Mouse (Mus musculus): Measurements from ENCODE around the gene Muc3. TPM values are rescaled to one million over a fixed set of nuclear protein-coding genes. Genes with fewer than 3 reads are reported as not detected.
A peak's percentile ranks its signal among the peaks of the same experiment; 100 is the strongest.

Muc3 gene
- polyA plus RNA-seq, 1 experiment from 2014 or later = not detected

GRCm38 (mm10) chr5:137103969-137104368, 45.2 kb downstream of the Muc3 start:
- no peak overlapping the region for H3K27ac ChIP-seq (replicated peaks)
- no peaks in the 10 kb centered on the region for H3K27me3 ChIP-seq (ENCODE audit: low read depth, poor library complexity, severe bottlenecking)
- H3K9me3 ChIP-seq (replicated peaks) = no peaks in the 10 kb centered on the region
- no peak for DNase-seq (ENCODE audit: low spot score)
- peaks cover 7% of the 10 kb centered on the region for H3K4me1 ChIP-seq
- no peak overlapping the region for H3K4me3 ChIP-seq
- 87% methylated on average over 2 of the region's 2 CpGs for WGBS
- H3K36me3 ChIP-seq = no peaks in the 10 kb centered on the region

- DNase-seq (ENCODE audit: low spot score) = no peak
- Histone ChIP-seq H3K9me3 (replicated peaks) (no peaks in the 10 kb centered on the region), H3K4me1 (peaks cover 7% of the 10 kb centered on the region), H3K27ac (replicated peaks) (peak overlapping the region; percentile 7; the same call in 1 of the 2 replicates), H3K27me3 (ENCODE audit: low read depth, poor library complexity, severe bottlenecking) (no peaks in the 10 kb centered on the region), H3K4me3 (no peak overlapping the region), H3K36me3 (no peaks in the 10 kb centered on the region)
- WGBS = 74% methylated on average over 28 of the region's 28 CpGs
These were observed 46.3 kb downstream of the Muc3 start for GRCm38 (mm10) chr5:137102575-137103522.

GRCm38 (mm10) chr5:137102078-137102477, 47.0 kb downstream of the Muc3 start:
- Histone ChIP-seq H3K4me1 (peaks cover 7% of the 10 kb centered on the region), H3K27me3 (ENCODE audit: low read depth, poor library complexity, severe bottlenecking) (no peaks in the 10 kb centered on the region), H3K4me3 (no peak overlapping the region), H3K9me3 (replicated peaks) (no peaks in the 10 kb centered on the region), H3K27ac (replicated peaks) (0 out of 2 replicates have a peak overlapping the region, but pooled peaks have one; percentile 7), H3K36me3 (no peaks in the 10 kb centered on the region)
- no peak for DNase-seq (ENCODE audit: low spot score)
- 81% methylated on average over 10 of the region's 10 CpGs for WGBS

DNA sequence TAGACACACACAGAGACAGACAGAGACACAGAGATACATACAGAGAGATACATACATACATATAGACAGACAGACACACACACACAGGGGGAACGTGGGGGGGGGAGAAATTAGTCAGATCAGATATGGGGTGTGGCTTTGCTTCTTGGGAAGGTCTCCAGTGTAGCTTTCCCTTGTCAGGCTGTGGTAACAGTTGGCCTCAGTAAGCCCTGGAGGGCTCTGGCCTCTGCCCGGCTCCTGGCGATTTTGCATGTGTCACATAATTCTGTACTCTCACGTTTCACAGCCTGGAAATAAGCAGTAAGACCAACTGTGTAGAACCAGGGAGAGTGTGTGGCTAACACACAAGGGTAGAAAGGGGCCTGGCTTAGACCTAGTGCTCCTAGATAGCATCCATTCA, 48.5 kb downstream of the Muc3 start:
- H3K9me3 ChIP-seq (replicated peaks) = no peaks in the 10 kb centered on the region
- no peak overlapping the region for H3K27ac ChIP-seq (replicated peaks)
- peaks cover 7% of the 10 kb centered on the region for H3K4me1 ChIP-seq
- H3K27me3 ChIP-seq (ENCODE audit: low read depth, poor library complexity, severe bottlenecking) = no peaks in the 10 kb centered on the region
- no peaks in the 10 kb centered on the region for H3K36me3 ChIP-seq
- no peak overlapping the region for H3K4me3 ChIP-seq
- DNase-seq (ENCODE audit: low spot score) = no peak
- 67% methylated on average over 4 of the region's 4 CpGs for WGBS

DNA sequence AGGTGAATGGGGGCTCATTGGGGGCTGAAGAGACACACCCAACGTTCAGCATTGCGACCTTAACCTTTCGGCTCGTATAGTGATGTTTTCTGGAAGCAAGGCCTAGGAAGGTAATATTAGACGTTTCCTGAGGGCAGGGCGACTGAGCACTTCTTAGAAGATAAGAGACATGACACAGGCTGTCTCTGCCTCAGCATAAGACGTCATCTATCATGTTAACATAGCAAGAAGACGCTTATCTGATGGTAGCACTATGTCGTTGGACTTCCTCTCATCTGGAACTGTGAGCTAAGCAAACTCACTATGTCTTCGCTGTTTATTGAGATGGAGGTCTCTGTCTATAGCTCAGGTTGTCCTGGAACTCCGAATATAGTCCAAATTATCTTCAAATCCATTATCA, 50.7 kb downstream of the Muc3 start:
- WGBS = 78% methylated on average over 11 of the region's 11 CpGs
- H3K27ac ChIP-seq (replicated peaks) = no peak overlapping the region

DNA sequence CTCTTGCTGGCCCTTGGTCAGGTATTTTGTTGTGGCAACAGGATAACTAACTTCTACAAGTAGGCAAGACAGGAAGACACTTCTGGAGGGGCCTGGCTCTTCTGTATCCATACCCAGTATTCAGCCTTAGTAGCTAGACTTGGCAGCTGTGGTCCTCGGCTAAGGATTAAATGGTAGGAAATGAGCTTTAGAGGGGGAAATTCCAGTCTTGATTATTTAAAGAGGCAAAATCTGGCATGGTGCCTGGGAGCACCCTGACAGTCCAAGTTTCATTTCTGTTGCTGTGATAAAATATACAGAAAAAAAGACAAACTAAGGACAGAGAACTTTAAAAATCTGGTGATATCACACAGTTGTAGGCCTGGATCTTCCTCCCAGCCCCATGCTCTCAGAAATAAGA, 53.1 kb downstream of the Muc3 start:
- Histone ChIP-seq H3K4me3 (no peak overlapping the region), H3K27me3 (ENCODE audit: low read depth, poor library complexity, severe bottlenecking) (no peaks in the 10 kb centered on the region), H3K4me1 (no peaks in the 10 kb centered on the region), H3K27ac (replicated peaks) (no peak overlapping the region), H3K36me3 (no peaks in the 10 kb centered on the region), H3K9me3 (replicated peaks) (no peaks in the 10 kb centered on the region)
- no peak for DNase-seq (ENCODE audit: low spot score)
- WGBS = 97% methylated on average over 1 of the region's 1 CpGs

More for the DNA sequence above, 50.7 kb downstream of the Muc3 start:
- Histone ChIP-seq H3K36me3 (no peaks in the 10 kb centered on the region), H3K27me3 (ENCODE audit: low read depth, poor library complexity, severe bottlenecking) (no peaks in the 10 kb centered on the region), H3K9me3 (replicated peaks) (no peaks in the 10 kb centered on the region), H3K4me3 (no peak overlapping the region), H3K4me1 (peaks cover 7% of the 10 kb centered on the region)
- no peak for DNase-seq (ENCODE audit: low spot score)

DNA sequence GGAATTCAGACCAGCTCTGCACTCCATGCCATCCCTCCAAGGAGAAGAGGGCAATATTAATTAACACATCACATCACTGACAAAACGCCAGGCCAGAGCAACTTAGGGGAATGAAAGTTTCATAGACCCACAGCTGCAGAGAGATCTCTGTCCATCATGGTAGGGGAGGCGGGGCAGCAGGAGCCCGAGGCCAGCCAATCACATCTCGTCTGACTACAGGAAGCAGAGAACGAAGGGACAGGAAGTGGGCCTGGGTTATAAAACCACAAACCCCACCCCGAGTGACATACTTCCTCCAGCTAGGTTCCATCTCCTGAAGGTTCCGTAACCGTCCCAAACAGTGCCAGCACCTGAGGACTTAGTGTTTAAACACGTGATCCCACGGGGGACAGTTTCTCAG, 54.0 kb downstream of the Muc3 start:
- Histone ChIP-seq H3K36me3 (no peaks in the 10 kb centered on the region), H3K27me3 (ENCODE audit: low read depth, poor library complexity, severe bottlenecking) (no peaks in the 10 kb centered on the region), H3K9me3 (replicated peaks) (no peaks in the 10 kb centered on the region), H3K27ac (replicated peaks) (no peak overlapping the region), H3K4me3 (no peak overlapping the region), H3K4me1 (no peaks in the 10 kb centered on the region)
- WGBS = 91% methylated on average over 10 of the region's 10 CpGs
- no peak for DNase-seq (ENCODE audit: low spot score)

DNA sequence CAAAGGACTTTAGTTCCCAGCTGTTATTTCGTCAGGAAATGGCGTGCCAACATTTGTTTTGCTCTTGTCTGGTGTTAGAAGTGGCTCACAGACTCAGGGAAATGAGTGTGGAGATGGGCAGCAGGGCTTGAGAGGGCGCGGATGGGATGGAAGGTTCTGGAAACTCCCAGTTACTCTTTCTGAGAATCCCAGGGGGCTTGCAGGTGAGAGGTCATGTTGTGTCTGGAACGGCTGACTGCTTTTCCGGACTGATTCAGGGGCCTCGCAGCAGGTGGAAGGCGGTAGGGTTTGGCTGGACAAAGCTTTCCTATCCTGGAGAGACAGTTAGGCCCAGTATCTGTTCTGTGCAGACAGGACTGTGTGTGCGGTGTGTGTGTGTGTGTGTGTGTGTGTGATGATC, 55.4 kb downstream of the Muc3 start:
- DNase-seq (ENCODE audit: low spot score) = no peak
- Histone ChIP-seq H3K9me3 (replicated peaks) (no peaks in the 10 kb centered on the region; the same call in 1 of the 2 replicates), H3K4me3 (no peak overlapping the region), H3K36me3 (no peaks in the 10 kb centered on the region), H3K4me1 (no peaks in the 10 kb centered on the region), H3K27ac (replicated peaks) (no peak overlapping the region), H3K27me3 (ENCODE audit: low read depth, poor library complexity, severe bottlenecking) (no peaks in the 10 kb centered on the region)
- 86% methylated on average over 9 of the region's 9 CpGs for whole genome bisulfite sequencing

- peaks cover 17% of the 10 kb centered on the region for H3K9me3 ChIP-seq (replicated peaks)
- H3K4me1 ChIP-seq = no peaks in the 10 kb centered on the region
- 72% methylated on average over 6 of the region's 6 CpGs for WGBS
- DNase-seq (ENCODE audit: low spot score) = no peak
- no peaks in the 10 kb centered on the region for H3K36me3 ChIP-seq
- H3K4me3 ChIP-seq = no peak overlapping the region
- H3K27ac ChIP-seq (replicated peaks) = no peak overlapping the region
- H3K27me3 ChIP-seq (ENCODE audit: low read depth, poor library complexity, severe bottlenecking) = no peaks in the 10 kb centered on the region
These were observed 57.6 kb downstream of the Muc3 start for GRCm38 (mm10) chr5:137091560-137091959.

GRCm38 (mm10) chr5:137090870-137091269, 58.3 kb downstream of the Muc3 start:
- Histone ChIP-seq H3K36me3 (no peaks in the 10 kb centered on the region), H3K4me1 (no peaks in the 10 kb centered on the region), H3K9me3 (replicated peaks) (peaks cover 19% of the 10 kb centered on the region), H3K27me3 (ENCODE audit: low read depth, poor library complexity, severe bottlenecking) (no peaks in the 10 kb centered on the region), H3K4me3 (no peak overlapping the region), H3K27ac (replicated peaks) (no peak overlapping the region)
- 82% methylated on average over 10 of the region's 10 CpGs for WGBS
- no peak for DNase-seq (ENCODE audit: low spot score)

- H3K4me3 ChIP-seq = no peak overlapping the region
- no peaks in the 10 kb centered on the region for H3K27me3 ChIP-seq (ENCODE audit: low read depth, poor library complexity, severe bottlenecking)
- peaks cover 19% of the 10 kb centered on the region for H3K9me3 ChIP-seq (replicated peaks)
- no peak for DNase-seq (ENCODE audit: low spot score)
- H3K27ac ChIP-seq (replicated peaks) = no peak overlapping the region
- 92% methylated on average over 8 of the region's 8 CpGs for WGBS
- no peaks in the 10 kb centered on the region for H3K4me1 ChIP-seq
- no peaks in the 10 kb centered on the region for H3K36me3 ChIP-seq
These were observed 61.7 kb downstream of the Muc3 start for GRCm38 (mm10) chr5:137087410-137087809.

GRCm38 (mm10) chr5:137085731-137086130, 63.4 kb downstream of the Muc3 start:
- H3K9me3 ChIP-seq (replicated peaks) = peaks cover 19% of the 10 kb centered on the region
- no peak overlapping the region for H3K4me3 ChIP-seq
- no peak for DNase-seq (ENCODE audit: low spot score)
- WGBS = 87% methylated on average over 3 of the region's 3 CpGs
- H3K36me3 ChIP-seq = no peaks in the 10 kb centered on the region
- H3K4me1 ChIP-seq = 0 out of 2 replicates have a peak, but pooled peaks cover 2% of the 10 kb centered on the region
- H3K27ac ChIP-seq (replicated peaks) = no peak overlapping the region
- no peaks in the 10 kb centered on the region for H3K27me3 ChIP-seq (ENCODE audit: low read depth, poor library complexity, severe bottlenecking)

DNA sequence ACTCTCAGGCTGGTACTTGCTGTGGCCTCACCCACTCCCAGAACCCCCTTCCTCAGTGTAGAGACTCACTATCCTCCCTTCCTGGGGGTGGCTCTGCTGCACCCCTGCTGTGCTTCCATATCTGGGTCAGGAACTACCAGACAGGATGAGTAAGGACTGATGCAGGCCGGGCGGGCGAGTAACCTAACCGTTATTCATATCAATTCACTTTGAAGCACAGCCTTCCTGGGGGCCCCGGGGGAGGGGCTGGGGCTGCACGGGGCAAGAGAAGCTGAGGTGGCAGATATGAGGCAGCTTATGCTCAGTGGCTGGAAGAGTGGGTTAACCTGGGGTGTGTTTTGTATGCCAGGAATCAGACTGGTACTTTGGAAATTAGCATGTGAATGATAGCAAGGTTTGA, 64.1 kb downstream of the Muc3 start:
- 0 out of 2 replicates have a peak, but pooled peaks cover 2% of the 10 kb centered on the region for H3K4me1 ChIP-seq
- 84% methylated on average over 6 of the region's 6 CpGs for WGBS
- no peak overlapping the region for H3K4me3 ChIP-seq
- no peaks in the 10 kb centered on the region for H3K27me3 ChIP-seq (ENCODE audit: low read depth, poor library complexity, severe bottlenecking)
- no peak overlapping the region for H3K27ac ChIP-seq (replicated peaks)
- peaks cover 19% of the 10 kb centered on the region for H3K9me3 ChIP-seq (replicated peaks)
- no peak for DNase-seq (ENCODE audit: low spot score)
- no peaks in the 10 kb centered on the region for H3K36me3 ChIP-seq
